Mouse (Mus musculus): ENCODE results near the gene Zfp691. TPM values are rescaled to one million over a fixed set of nuclear protein-coding genes. Genes with fewer than 3 reads are reported as not detected.

Zfp691 gene
- polyA plus RNA-seq, 2 experiments from 2014 or later: 3.5 to 4.8 TPM

DNA sequence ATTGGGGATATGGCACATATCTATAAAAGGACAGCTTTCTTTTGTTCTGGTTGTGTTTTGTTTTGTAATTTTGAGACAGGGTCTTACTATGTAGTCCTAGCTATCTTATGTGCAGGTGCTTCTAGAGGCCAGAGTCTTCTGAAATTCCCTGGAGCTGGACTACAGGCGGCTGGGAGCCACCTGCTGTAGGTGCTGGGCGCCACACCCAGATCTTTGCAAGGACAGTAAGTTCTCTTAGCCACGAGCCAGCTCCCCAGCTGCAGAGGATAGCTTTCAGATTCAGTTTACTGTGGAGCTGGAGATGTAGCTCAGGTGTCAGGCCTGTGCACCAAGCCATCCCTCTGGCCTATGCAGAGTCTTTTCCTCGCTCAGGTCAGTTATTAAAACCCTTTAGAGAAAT, 6.9 kb downstream of the Zfp691 start:
- no peak for ATAC-seq

DNA sequence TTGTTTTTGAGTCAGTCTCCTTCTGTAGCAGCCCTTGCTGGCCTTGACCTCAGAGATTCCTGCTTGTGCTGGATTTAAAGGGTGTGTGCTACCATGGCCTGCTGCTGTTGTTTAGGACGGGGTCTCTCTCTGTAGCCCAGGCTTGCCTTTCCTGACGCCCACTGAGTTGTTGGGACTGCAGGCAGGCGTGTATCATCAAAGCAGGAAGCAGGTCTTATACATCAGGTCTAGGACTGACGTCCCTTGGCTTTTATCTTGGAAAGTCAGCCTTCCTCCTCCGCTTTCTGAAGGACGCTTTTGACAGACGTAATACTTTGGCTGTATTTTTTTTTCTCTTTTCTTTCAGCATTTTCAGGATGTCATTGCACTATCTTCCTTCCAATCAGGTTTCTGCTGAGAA, 8.1 kb downstream of the Zfp691 start:
- no peak for ATAC-seq

DNA sequence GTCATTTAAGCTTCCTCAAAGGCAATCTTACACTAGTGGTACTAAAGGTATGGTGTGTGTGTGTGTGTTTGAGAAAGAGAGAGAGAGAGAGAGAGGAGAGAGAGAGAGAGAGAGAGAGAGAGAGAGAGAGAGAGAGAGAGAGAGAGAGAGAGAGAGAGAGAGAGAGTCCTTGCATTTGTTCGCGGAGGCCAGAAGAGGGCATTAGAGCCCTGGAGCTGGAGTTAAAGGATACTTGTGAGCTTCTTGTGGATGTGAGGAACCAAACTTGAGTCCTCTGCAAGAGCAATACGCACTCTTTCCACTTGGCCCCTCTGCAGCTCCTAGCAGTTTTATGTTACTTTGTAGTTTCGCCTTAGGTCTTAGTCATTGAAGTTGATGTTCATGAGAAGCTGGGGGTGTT, 11.0 kb downstream of the Zfp691 start:
- ATAC-seq: no peak

DNA sequence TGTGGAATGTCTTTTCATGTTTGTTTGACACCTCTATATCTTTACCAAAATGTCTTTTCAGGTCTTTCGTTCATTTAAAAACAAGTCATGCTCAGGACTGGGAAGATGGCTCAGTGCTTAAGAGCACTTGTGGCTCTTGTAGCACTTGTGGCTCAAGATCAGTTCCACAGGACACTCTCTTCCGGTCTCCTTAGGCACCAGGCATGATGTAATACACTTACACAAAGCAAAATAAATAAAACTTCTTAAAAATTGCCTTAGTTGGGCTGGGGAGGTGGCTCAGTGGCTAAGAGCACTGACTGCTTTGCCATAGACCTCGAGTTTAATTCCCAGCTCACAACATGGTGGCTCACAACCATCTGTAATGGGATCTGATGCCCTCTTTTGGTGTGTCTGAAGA, 12.6 kb downstream of the Zfp691 start:
- ATAC-seq: no peak

DNA sequence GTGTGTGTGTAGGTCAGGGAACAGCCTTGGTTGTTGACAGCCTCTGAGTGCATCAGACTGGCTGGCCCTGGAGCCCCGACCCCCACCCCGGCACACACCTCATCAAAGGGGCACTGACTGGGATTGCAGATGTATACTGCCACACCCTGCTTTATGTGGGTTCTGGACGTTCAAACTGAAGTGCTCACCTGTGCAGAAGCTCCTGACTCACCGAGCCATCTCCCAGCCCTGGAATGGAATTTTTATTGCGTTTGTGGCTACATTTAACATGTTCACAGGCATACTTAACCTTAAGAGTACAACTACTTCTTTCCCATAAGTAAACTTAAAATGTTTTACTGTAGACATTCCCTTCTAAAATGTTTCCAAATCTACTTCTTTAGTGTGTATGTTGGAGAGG, 16.1 kb downstream of the Zfp691 start:
- no peak for ATAC-seq

DNA sequence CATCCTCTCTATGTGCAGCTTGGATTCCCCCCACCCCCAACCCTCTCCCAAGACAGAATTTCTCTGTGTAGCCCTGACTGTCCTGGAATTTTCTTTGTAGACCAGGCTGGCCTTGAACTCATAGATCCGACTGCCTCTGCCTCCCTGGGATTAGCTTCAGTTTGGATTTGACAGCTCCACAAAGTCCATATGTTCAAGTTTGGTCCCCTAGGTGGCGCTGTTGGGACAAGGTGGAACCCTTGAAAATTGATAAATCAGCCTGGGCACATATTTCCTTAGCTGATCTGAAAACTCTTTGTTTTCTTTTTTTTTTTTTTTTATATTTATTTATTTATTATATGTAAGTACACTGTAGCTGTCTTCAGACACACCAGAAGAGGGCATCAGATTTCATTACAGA, 16.8 kb downstream of the Zfp691 start:
- peak; percentile 68 for ATAC-seq

DNA sequence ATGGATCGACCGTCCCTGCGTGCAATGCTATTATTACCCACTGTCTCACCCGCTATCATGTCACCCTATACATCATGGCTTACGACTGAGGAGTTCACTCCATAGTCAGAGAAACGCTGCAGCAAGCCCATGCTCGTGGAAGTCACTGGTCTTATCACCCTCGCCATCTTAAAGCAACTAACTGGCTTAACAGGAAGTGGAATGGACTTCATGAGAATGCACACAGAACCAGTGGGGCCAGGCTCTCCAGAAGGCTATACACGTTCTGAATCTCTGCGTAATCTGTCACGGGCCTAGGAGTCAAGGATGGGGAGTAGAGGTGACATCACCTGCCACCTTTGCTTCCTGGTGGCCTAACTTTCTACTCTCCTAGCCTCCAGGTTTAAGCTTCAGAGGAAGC, 25.3 kb downstream of the Zfp691 start:
- no peak for ATAC-seq

DNA sequence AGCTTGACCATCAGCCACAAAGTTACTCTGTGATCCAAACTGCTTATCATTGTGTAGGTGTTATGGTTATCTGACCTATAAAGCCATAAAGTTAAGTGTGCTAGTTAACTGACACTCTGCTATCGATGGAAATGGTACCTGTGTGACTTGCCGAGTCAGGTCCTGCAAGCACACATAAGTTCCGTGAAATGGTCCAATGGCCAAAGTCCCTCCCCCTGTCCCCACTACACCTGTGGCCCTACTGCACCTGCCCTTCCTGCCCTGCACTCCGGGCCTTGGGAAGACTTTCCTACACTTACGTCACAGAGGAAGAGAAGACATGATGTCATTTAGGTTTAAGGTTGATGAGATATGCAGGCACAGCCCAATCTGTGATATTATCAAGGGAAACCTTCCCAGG, 26.6 kb downstream of the Zfp691 start:
- no peak for ATAC-seq

DNA sequence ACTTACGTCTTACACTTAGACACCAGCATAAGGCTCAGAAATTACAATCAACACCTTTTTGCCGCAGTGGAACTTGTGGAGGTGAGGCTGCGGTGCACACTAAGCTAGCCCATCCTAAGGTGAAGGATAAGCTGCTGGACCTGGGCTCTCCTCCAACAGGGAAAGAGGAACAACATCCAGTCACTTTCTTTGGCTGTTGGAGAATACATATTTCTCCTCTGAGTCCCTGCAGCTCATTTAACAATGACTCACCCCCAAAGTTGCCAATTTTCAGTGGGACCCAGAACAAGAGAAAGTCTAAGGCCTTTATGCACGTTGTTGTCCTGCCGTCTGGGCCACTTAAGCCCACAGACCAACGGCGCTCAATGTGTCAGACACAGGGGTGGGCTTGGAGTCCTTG, 27.2 kb downstream of the Zfp691 start:
- no peak for ATAC-seq

DNA sequence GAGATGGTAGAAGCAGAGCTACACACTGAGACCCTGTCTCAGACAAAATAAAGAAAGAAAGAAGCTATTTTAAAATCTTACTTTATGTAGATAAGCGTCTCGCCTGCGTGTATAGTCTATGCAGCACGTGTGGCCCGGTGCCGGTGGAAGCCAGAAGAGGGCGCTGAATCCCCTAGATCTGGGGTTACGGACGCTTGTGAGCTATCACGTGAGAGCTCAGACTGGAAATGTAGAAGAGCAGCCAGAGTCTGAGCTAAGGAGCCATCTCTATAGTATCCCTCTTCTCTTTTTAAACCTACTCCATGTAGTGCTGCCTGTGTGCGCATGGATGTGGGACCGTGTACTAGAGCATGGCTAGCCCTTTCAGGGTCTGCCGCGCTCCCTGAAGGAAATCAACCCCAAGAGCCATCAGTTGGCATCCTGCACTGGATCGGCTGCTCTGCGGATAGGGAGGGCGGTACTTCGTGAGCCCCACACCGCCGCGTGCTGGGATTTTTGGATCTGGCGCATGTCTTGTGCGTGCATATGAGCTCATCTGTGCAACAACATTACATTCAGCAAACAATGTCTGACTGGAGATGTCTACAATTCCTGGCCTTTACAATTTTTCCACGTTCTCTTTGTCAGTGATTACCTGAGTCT, 31.6 kb downstream of the Zfp691 start:
- no peak for ATAC-seq

DNA sequence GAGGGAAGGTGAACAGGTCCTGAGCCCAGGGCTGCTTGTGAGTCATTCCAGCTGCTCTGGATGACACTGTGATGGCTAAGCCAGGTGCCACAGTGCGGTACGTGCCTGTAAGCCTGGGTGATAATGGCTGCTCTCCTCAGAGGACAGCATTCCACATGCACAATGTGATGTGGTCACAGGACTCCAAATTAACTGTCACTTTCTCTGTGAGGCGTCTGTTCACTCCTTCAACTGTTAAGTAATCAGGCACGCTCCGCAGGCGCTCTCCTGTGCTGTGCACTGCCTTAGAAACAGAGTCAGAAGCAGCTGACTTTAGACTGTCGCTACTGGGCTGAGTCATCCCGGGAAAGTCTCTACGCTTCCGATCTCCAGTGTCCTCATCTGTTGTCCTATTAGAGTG, 32.8 kb downstream of the Zfp691 start:
- ATAC-seq: no peak

DNA sequence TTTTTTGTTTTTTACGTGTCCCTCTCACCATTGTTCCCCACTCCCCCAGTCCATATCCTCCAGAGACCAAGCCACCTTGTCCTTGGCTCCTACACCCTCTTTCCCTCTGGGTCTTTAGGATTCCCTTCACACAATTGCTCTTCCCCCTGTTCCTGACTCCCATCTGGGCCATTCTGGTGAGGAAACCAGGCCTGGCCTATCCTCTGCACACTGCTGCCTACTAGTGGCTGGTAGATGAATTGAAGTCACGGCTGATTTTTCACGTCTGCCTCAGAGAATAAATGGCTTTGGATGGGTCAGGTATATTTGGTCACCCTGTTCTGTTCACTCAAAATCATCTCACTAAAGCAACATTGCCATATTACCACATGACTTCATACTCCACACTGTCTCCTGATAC, 33.9 kb downstream of the Zfp691 start:
- peak; percentile 79 for ATAC-seq

DNA sequence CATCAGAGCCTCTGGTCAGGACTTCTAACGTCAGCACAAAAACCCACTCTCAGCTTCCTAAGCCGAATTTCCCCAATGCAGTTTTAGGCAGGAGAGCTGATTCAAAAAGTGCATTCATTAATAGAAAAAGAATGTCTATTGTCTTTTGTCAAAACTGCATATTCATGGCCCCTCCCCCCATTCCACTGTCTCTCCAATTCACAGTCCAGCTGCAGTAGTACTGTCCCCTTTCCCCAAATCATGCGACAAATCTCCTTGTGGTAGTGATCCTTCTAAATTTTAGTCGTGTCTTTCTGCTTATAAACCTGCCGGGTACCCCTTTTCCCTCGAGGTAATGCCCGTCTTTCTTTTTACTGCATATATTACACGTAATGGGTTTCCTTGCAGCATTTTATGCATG, 35.2 kb downstream of the Zfp691 start:
- ATAC-seq: no peak

DNA sequence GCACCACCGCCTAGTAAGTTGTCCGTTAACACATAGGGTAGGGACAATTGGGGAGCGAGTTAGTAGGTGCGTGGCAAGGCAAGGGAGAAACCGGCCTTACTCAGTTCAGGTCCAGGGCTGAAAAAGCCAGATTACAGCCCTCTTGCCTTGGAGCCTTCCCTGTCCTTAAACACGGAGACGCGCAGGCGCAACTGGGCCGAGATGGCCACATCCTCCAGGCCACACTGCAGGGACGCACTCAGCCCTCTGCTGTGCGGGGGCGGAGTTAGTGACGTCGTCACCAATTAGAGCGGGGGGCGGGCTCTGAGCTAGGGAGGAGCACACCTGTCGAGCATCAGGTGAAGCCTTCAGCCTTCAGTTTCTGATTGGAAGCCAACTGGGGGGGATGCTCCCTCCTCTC, 35.8 kb downstream of the Zfp691 start:
- no peak for ATAC-seq

DNA sequence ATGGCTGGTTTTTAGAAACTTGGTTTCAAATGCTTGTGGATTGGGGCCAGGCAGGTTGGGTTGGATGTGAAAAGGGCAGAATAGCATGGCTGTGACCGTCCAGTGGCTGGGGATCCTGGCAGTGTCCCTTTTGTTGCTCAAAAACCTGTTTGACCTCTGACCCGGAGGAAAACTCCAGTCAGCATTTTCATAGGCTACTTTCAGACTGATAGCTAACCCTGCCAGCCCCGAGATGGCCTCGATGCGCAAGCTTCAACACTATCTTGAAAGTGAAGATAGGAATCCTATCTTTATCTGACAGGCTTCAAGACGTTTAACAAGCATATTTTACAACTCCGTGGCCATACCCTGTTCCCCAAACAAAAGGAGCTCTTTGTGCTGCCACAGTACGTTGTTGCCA, 36.7 kb downstream of the Zfp691 start:
- ATAC-seq: no peak

DNA sequence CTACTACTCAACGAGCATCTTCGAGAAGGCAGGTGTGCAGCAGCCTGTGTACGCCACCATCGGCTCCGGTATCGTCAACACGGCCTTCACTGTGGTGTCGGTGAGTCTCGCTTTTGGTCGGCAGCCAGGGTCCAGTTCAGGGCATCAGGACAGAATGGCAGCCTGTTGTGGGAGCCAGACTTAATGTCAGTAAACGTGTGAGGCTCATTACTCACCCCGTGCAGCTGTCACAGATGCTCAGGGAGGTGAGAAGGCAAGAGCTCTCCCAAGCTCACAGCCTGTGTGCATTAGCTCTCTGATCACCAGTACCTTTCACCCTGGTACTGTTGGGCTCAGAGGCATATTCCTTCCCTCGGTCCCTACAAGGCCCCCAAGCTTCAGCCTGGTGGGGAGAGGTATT, 40.1 kb downstream of the Zfp691 start:
- ATAC-seq: no peak

DNA sequence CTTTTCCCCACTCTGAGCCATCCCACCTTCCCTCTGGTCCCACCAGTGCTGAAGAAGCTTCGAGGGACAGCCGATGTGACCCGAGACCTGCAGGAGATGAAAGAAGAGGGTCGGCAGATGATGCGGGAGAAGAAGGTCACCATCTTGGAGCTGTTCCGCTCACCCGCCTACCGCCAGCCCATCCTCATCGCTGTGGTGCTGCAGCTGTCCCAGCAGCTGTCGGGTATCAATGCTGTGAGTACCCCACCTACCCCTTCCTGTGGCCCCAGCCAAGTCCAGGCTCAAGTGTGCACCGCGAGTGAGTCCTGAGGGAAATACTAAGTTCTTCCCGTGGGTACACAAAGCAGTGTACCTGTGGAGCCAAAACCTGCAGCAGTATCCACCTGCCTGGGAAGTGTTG, 40.7 kb downstream of the Zfp691 start:
- no peak for ATAC-seq

DNA sequence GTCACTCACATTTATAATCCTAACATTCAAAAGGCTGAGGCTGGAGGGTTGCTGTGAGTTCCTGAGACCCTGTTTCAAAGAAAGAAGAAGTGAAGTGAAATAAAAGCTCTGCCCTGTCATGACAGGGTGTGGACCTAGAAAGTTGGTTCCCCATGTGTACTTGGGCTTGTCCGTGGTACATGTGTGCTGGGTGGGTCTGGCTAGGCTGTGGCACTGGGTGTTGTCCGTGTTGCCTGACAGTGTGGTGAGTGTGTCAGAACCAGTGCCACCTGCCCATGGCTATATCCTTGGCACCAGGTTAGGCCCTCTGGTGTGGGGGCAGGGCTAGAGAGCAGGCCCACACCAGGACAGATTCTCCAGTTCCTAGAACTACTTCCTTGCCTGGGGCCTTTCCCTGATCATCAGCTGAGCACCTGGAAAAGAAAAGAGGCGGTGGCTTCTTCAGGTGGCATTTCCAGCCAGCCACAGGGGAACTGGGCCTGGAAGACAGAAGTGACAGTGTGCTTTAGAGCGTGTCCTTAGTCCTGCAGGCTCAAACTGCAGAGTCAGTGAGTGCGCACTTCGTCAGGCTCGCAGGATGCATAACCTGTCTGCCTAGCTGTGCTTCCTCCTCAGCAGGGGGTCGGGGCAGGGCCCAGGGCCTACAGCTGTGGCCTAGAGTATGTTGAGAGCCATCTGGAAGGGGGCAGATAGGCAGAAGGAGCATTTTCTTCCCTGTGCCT, 42.6 kb downstream of the Zfp691 start:
- ATAC-seq: no peak

DNA sequence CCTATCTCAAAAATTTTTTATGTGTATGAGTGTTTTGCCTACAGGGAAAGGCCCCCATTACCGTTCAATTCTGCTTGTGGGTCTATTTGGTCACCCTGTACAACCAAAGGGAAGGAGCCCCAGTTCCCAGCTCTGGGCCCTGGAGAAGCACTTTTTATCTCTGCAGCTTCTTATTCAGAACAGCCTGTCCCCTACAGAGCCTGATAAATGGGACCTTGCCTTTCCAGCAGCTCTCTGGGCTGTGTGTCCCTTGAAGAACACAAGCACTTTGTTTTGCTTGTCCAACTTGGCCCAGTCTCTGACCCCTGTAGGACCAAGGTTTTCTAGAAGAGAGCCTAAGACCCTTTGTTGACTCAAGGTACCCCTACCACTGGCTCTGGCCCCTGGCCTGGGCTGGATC, 44.9 kb downstream of the Zfp691 start:
- no peak for ATAC-seq

DNA sequence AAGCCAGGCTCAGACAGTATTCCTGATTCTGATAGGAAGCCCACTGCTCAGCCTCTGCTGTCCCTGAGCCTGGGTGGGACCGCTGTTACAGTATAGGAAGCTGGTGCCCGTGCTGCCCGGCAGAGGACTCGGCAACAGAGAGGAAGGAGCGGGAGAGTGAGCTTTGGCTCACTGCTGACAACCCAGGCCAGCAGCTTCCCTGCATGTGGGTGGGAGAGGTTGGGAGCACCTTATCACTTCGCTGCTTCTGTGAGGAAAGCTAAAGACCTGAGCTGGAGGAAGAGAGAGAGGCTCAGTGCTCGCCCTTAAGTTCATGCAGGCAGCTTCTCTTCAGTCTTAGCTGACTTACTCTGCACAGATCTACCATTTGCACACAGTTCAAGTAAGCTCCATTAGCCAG, 45.4 kb downstream of the Zfp691 start:
- no peak for ATAC-seq

DNA sequence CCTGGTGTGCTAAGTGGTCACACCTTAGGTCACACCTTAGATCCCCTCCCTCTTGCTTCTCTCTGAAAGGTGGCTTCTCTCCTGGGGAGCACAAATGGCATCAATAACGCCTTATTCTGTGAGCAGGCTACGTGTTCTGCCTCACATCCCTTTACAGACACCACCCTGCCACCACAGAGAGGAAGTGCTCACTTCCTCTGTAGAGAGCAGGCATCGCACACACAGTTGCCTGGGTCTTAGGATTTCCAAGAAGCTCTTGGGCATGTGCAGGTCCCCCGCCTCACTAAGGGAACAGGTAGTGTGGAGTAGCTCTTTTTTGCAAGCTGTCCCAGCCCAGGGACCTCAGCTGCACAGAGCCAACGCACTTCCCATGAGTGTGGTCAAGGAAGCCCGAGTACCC, 46.8 kb downstream of the Zfp691 start:
- peak; percentile 89 for ATAC-seq

DNA sequence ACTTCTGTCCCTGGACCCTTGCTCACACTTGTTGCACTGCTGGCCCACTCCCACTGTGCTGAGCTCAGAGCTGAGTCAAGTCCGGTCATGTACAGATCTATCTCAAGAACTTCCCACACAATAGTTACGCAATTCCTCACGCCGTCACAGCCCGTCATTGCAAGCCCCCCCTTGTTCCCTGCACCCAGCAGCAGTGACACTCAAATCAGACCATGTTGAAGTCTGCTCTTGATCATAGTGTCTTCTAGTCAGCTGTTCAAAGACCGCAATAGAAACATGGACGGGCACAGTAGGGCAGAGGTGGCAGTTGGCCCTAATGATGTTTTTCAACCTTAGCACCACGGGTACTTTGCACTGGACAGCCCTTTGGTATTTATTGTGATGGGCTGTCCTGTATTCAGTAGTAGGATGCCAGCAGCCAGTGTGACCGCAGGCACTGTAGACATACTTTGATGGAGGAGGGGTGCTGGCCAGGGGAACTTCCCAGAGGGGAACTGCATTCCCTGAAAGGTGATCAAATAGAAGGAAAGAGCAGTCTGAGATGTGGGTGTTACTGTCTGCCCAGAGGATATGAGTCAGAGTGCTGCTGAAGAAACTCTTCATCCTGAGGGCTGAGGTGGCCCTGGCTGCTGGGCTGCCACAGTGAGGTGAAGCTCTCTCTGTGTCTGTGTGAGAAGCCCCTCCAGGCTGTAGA, 48.3 kb downstream of the Zfp691 start:
- peak; percentile 62 for ATAC-seq

DNA sequence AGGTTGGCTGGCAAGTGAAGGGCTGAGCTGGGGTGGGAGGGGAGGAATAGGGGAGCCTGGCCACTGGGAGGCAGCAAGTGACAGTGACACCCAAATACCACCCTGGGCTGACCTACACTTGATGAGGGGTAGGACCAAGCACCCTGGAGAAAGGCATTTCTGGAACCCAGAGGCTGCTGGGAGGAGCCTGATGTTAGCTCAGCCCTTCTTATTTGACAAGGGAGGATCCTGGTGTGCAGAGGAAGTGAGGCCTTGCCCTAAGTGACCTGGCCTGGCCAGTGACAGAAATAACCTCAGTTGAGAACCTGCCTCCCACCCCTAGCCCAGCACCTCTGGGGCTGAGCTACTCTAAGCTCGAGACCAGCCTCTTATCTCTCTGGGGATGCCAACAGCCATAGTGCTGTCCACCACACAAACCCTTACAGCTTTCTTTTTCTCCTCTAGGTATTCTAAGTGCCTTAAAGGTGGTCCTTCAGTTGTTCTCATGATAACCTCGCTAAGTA, 49.2 kb downstream of the Zfp691 start:
- ATAC-seq: no peak

DNA sequence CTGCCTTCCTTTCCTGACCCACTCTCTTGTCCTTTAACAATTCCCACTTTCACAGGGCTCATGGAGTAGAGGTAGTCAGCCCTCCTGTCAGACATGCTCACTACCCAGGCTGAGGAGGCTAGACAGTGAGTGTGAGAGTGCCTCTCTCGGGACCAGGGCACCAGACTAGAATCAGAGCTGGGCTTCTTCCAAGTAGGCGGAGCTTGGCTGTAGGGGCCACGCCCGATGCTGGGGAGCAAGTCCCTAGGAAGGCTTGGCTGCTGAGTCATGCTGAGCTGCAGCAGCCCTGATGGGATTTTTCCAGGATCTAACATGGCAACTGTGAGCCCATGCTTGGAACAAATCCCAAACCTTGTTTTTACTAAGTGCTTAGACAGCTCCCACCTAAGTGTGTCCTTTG, 52.7 kb downstream of the Zfp691 start:
- no peak for ATAC-seq
